Mouse (Mus musculus) brain, embryonic 18.5 days (tissue): ENCODE results near the gene Naa25.
A peak's percentile ranks its signal among the peaks of the same experiment; 100 is the strongest.
"Not testable (repeated sequence)": the region's sequence is repeated elsewhere in the genome, so short reads cannot be mapped to it uniquely, and the experiment has no call there.

Experiments
- DNase-seq: peaks from one replicate; pipeline ENCODE4 v3.0.0-alpha.2; 2012; ENCODE audit warnings: low read depth, low spot score

Naa25 gene

DNA sequence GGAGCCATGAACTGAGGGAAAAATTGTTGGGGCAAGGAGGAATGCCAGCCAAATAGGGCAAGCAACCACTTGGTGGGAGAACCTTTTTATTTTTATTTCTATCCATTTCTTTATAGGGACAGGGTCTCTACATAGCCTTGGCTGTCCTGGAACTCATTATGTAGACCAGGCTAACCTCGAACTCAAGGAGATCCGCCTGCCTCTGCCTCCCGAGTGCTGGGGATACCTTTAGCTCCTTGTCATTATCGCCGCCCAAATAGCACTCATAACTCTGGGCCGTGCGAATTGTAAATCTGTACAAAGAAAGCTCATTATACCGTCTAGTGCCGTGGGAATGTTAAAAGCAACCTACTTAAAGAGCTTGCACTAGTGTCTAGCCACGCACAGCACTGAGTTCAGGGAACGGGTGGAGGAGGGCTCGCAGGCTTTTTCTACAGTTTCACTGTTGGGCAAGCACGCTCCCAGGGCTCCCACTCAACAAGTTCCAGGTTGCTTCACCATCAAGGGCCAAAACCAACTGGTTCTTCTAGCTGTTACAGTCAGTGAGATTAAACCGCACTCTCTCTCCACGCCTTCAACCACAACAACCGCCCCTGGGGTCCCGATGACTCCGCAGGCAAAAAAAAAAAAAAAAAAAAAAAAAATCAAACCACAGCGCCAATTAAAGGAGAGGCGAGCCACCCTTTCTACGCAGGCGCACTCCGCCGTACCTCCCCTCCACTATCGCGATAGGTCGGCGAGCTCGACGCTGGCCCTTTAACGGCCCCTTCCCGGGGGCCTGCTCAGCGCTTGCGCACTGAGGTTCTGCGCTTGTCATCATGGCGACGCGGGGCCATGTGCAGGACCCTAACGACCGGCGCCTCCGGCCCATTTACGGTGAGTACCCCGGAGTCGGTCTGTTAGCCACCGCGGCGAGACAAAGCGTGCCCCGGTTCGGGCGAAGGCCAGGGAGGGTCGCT, at the start of gene Naa25:
Naa25 (plus strand) TSS at position 750 of the 959 bp plus-strand sequence.
- peak; percentile 91 for DNase-seq

DNA sequence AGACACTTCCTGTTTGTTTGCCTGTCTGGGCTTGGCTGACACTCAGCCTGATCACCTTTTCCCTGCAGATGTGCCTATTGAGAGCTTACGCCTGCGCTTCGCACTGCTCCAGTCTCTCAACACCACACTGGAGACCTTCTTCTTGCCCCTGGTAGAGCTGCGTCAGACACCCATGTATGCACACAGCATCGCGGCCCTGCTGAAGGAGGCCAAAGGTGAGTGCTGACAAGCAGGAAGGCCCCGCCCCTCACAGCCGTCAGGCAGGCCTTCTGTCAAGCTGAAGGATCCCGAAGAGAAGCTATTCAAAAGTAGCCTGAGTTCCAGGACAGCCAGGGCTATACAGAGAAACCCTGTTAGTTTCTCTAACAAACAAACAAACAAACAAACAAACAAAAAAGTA, 38.5 kb upstream of the Naa25 start:
- DNase-seq: no peak

DNA sequence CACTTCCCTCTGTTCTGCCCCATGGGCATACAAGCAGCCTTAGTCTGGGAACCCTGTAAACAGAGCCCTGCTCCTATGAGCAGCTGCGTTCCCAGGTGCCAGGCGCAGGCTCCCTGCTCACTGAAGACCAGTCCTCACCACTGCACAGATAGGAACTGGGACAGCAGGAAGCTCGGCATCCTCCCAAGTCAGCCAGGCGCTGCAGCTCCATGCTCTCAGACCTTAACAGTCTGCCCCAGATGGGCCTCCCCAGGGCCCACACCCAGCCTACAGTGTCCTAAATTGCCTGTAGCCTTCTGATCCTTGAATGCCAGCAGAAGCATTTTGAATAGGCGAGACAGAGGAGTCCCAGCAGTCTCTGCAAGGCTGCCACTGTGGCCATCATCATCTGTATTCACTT, 36.0 kb upstream of the Naa25 start:
- DNase-seq: no peak

DNA sequence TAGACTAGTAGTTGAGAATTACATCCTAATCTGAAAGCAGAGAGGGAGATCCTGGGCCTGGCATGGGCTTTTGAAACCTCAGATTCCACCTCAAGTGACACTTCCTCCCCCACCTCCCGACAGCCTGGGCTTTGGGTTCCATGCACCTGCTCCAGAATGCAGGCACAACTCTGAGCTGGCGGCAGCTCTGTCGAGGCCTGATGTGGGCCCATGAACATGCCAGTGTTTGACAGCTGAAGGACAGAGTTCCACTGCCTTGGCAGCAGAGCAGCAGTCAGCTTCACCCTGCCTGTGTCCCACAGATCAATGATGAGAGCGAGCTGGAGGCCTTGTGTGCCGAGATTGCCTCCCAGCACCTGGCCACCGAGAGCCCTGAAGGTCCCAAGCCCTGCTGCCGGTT, 34.3 kb upstream of the Naa25 start:
- no peak for DNase-seq

DNA sequence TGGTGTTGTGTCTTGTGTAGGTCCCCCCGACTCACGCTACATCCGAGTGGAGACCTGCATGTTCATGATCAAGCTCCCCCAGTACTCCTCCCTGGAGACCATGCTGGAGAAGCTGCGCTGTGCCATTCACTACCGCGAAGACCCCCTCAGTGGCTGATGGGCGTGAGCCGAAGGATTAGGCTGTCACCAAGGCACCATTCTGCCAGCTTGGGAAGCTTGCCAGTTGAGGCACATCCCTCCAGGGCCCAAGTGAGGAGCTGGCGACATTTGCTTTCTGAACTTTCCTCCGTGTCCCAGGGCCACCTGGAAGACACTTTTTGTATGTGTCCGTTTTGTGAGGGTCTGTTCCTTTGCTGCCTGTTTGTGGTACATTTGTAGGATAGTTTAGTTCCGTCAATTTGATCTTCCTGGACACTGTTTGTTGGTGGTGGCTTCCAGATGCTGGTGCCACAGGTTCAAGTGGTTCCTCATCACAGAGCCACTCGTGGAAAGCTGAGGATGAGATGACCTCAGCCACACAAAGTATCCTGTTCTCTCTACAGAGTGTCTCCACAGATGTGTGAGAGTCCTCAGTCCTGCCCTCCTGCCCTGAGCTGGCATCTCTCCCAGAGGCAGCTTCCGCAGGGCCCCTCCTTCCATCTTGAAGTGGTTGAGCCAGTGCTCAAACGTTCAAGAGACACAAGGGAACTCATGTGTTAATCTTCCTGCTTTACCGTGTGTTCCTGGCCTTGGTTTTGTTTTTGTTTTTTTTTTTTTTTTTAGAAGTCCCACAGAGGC, 31.1 kb upstream of the Naa25 start:
- DNase-seq: no peak

DNA sequence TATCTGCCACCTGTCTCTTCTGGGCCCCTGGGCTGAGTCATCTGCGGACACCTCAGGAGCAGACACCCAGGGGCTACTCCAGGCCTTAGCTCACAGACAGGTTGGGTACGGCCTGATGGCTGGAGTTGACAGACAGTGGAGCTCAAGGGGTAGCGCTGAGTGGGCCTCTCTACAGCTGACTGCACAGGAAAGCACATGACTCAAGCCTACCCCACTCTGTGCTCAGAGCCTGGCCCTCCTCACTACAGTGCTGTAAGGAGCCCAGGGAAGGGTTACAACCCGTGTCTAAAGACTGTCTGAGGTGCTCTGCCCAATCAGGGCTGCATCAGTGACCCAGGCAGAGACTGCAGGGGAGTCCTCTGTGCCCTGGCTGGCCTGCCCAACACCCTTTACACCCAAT, 30.5 kb upstream of the Naa25 start:
- no peak for DNase-seq

DNA sequence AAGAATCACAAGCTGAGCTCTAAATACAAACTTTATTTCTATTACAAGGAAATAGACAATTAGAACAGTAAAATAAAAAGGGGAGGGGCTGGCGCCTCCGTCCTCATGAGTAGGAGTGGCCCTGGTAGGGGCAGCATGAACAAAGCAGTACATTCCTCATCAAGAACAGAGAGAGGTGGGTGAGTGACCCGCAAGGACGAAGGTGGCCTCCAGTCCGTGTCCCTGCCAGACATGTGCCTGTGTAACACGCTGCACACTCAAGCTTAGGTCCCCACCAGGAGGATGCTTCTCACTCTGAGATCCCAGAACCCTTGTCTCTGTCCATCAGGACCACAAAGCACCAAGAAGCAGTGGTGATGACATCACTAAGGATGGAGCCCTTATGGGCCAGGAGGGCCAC, 26.0 kb upstream of the Naa25 start:
- DNase-seq: no peak

DNA sequence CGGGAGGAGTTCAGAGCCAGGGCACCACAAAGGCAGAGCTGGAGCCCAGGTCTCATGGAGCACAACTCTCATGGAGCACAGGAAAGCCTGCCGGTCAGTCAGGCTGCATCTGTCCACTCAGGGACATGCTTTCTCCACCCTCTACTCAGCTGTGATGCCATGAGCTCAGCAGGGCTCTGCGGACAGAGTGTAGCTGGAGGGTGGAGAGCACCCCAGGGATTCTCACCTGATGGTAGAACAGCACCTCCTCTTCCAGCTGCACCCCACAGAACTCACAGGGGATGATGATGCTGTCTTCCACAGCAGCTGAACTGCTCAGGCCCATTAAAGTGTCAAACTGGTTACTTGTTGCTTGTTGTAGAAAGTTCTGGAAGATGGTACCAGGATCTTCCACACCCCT, 22.9 kb upstream of the Naa25 start:
- DNase-seq: no peak

DNA sequence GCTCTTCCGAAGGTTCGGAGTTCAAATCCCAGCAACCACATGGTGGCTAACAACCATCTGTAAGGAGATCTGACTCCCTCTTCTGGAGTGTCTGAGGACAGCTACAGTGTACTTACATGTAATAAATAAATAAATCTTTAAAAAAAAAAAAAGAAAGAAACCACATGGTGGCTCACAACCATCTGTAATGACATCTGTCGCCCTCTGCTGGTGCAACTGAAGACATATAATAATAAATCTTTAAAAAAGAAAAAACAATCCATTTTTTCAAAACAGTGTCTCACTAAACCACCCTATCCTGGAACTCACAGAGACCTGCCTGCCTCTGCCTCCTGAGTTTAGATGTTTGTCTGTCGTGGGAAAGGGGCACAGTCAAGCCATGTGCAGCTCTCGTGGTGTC, 20.8 kb upstream of the Naa25 start:
- not testable (repeated sequence) for DNase-seq

DNA sequence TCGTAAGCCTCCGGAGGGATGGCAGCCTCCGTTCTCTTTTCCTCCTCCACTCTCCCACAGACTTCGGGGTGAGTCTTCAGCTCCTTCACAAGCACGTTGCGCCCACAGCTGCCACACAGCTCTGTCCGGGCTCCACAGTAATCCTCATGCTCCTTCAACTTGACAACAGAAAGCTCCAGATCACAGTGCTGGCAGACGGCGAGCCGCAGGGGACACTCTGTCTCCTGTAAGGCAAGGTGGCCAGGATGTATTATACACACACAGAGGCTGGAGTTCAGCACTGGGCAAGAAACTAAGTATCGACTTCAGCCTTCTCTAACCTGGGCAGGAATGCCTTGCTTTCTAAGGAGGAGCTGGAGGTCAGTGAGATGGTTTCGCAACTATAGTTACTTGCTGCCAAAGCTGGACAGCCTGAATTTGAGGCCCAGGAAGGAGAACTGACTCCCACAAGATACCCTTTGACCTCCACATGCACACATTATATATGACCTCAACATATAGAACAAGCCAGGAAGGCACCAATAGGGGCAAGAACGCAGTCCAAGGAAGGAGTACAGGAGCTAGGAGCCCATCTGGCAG, 19.0 kb upstream of the Naa25 start:
- DNase-seq: no peak

DNA sequence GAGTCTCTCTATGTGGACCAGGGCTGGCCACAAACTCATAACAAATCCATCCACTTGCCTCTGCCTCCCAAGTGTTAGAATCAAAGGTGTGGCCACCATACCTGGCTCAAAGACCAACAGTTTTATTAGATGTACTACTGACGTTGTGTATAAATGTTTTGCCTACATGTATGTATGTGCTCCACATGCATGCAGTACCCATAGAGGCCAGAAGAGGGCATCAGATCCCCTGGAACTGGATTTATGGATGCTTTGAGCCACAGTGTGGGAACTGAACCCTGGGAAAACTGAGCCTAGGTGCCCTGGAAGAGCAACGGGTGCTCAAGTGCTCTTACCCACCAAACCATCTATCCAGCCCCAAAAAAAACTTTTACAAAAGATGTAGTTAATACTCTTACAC, 17.0 kb upstream of the Naa25 start:
- no peak for DNase-seq

DNA sequence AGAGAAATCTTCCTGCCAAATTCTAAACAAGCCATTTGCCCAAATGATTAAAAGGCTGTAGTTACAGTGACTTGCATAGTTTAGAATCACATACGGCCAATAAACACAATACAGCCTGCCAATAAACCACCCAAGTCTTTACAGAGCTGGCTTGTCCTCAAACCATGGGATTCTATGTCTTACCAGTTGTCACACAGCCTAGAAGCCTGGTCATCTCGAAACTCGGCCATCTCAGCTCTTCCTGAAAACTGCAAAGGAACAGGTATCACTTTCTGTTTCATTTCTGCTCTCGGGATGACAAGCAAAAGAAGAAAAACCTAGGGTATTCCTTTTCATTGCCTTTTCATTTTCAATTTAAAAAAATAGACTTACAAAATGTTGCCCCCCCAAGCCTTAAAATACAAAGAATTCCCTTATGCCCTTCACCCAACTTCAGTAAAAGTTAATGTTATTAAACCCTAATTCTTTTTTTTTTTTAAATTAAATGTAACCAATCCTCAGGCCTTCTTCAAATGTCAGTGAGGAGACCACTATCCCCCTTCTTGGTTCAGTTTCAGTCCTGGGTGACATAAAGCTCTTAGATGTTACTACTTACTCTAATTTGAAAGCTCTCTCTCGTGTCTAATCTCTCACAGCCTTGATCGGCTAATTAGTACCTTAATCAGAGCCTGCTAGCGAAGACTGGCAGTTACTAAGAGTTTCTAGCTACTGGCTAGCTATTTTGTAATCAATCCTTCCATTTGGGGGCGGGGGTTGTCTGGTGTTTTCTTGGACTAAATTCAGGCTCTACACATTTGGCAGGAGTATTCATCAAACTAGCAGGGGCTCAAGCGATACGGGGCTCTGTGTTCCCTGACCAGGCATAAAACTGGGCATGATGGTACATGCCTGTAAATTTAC, 13.6 kb upstream of the Naa25 start:
- DNase-seq: no peak

DNA sequence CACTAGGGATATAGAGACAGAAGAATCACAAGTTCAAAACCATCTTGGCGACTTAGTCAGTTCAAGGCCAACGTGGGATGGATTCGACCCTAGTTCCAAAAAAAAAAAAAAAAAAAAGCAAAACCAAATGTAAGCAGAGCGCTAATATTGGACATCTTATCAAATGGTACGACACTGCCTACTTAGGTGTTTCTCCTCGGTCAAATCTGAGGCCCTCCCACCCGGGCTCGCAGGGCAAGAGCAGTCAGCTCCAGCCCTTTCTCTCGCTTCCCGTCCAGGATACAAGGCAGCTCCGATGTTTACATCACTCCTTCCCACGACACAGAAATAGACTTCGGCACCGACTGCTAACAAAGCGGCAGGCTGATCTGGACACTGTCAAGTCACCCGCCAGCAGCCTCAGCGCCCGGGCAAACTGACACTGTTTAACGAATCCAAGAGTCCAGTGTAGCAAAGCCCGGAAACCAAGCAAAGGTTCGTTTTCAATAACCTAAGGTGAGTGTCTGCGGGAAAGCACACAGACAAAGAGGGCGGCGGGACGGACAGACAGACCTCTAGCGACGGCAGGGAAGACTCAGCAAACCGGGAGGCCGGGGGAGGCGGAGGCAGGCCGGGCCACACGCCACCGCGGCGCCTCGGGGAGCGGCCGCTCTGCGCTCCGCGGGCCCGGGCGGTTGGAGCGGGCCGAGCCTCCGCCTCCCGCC, 12.8 kb upstream of the Naa25 start:
- DNase-seq: no peak

DNA sequence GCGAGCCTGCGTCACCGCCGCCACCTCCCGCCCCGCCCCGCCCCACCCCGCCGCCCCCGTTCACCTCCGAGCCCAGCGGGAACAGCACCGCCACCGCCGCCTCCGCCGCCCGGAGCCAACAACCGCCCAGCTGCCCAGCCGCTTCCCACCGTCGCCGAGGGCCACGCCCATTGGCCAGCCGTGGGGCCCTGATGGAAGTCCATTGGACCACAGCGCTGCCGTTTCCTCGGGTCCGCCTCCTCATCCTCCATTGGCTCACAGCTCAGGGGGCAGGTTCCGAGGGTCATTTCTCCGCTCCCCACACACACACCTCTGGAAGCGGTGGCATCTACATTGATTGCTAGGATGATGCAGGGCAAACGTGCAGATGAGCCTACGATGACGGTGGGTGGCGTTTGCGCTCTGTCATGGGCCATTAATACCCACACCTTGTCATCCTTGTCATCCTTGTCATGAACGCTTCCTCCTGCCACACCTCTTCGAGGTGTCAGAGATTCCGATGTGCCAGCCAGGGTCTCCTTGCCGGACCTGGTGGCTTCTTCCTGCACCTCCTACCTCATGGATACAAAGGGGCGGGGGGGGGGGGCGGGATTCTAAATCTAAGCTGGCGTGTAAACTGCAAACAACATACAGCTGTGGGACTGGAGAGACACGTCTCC, 12.1 kb upstream of the Naa25 start, which contains the start of gene Trafd1:
Trafd1 (minus strand) TSS at position 172 of the 659 bp plus-strand sequence.
- peak; percentile 82 for DNase-seq

DNA sequence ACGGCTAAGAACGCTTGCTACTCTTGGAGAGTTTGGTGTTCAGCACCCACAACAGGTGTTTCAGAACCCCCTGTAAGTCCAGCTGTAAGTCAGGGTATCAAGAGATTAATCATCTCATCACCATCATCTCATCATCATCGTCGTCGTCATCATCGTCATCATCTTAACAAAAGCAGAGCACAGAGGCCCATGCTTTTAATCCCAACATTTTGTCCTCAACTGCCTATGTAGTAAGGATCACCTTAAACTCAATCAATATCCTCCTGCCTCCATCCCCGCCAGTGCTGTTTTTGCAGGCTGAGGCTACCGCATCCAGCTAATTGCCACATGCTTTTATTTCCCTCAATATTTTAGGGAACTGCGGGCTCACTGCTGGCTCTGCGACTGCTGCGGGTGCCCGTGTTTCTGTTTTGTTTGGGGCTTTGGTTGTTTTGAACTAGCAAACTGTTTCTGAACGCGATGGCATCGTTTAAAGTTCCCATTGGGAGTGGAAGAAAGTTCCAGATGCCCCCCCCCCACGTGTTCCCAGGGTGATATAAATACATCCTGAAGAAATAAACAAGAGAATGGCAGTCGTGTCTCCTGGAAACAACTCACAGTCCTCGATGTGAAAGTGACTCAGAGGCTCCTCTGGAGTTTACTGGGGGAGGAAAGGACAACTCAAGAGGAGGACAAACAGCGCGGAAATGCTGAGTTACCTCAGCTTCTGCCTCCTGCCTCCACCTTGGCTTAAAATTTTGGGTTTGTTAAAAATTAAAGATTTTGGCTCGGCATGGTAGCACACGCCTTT, 11.4 kb upstream of the Naa25 start:
- DNase-seq: no peak

DNA sequence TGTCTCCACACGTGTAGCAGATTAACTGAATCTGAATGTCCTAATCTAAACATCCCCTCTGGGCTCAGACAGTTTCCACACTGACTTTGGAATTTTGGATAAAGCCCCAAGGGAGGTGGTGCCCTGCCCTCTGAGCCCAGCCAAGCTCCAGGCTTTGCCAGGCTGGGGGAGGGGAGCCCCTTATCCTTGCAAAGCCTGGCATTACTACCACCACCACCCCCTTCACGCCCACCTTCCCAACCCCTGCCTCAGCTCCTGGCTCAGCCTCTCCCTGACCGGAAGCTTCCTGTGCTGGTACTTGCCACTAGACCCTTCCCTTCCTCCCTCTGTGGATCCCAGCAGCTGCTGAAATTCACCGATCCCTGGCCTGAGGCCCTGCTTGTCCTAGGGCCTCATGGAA, 10.6 kb upstream of the Naa25 start:
- DNase-seq: no peak

DNA sequence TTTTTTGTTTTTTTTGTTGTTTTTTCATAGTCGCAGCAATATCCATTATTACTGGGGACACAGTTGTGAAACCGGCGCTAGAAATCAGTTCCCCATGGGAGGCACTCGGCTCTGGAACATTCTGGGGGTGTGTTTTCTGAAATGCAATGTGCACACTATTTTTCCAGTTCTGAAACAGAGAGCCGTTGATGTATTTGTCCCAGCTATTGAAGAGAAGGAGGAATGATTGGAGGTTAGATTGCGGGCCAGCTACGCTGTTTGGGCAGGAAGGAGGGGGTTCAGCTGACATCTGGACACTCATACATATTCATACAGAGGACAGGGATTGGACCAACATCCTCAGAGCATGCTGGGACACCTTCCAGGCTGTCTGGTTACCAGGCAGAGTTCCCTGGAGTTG, 8.6 kb upstream of the Naa25 start:
- no peak for DNase-seq

DNA sequence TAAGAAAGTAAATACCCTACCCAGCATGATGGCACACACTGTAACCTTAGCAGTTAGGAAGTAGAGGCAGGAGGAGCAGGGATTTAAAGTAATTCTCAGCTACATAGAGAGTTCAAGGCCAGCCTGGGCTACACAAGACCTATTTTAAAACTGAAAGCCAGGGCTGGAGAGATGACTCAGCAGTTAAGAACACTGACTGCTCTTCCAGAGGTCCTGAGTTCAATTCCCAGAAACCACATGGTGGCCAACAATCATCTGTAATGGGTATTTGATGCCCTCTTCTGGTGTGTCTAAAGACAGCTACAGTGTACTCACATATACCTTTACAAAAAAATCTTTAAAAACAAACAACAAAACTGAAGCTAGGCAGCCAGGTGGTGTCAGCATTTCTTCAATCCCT, 8.0 kb upstream of the Naa25 start:
- no peak for DNase-seq

DNA sequence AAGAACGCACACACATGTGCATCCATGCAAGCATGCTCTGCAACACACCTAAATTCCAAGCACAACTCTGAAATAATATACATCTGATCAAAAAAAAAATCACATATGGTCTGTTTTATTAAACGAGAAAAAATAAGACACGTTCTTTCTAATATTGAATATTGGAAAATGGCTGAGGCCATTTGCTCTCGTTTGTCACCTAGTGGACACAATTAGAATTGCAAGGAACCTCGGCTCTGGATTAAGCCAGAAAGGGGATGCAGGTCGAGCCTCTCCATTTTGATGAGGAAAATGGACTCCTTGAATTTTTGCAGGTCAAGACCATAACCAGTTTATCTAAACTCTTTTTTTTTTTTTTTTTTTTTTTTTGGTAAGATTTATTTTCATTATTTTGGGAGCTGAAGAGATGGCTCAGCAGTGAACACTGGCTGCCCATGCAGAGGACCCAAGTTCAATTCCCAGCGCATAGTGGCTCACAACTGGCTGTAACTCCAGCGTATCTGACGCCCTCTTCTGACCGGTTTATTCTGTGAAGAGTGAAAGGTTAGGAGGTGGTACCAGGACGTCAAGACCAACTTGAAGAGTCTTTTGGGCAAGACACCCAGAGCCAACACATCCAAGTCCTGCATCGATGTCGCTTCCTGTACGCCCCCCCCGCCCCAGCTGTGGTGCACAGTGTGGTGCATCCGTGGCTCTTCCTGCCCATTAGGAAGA, 4.9 kb upstream of the Naa25 start:
- DNase-seq: no peak
